ENCODE assay signal across 12 mouse cellular contexts in the genomic region with DNA sequence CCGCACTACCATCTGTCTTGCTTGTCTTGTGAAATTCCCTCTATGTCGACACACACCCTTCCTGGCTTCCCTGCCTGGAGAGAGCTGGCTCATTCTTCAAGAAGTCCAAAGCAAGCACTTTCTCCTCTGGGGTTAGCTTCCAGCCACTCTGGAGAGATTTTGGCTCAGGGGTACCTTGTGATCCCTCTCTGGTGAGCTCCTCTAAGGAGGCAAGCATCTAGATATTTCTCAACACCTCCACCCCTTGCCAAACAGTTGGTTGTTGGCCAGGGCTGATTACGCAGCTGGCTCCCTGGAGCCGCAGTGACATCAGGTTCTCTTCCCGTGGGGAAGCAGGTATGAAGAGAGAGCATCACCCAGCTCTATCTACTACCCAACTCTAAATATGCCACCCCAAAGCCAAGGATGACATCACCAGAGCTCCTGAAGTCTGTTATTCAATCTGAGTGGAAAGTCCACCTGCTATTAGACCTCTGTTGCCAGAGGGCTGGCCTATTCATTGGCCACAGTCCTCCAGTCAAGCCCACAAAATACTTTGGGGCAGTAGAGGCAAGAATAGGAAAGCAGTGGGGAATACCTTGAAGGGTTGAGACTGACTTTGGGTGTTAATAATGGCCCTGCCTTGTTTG. TPM values are rescaled to one million over a fixed set of nuclear protein-coding genes. Genes with fewer than 3 reads are reported as not detected.
DNase-seq lines count a peak whose midpoint lies in the region; ATAC-seq and TF ChIP-seq lines count a peak whose summit lies in the region.
"Had no signal": no experiment of that assay in that cellular context is flagged by ENCODE, and none has a peak within 500 bp of the region (broad histone marks: within the 10 kb centered on the region; RNA-seq: fewer than 3 reads in every experiment).

No protein-coding gene starts in this region.

- H3K27ac ChIP-seq in kidney, embryonic 16.5 days (ENCODE audit: low read length): no peak overlapping the region
- H3K27ac ChIP-seq in lung, postnatal 0 days (ENCODE audit: low read length): no peak overlapping the region
- 0 out of 2 replicates have a peak overlapping the region, but pooled peaks have one; percentile 4 for H3K27ac ChIP-seq in stomach, postnatal 0 days (replicated peaks)
- H3K27ac ChIP-seq: limb, embryonic 15.5 days had no signal

- no peaks in the 10 kb centered on the region for H3K9me3 ChIP-seq in kidney, embryonic 16.5 days (ENCODE audit: low read length)
- no peaks in the 10 kb centered on the region for H3K9me3 ChIP-seq in lung, postnatal 0 days (ENCODE audit: low read length)
- H3K9me3 ChIP-seq in stomach, postnatal 0 days (ENCODE audit: control insufficient read depth, low read length): no peaks in the 10 kb centered on the region
- H3K9me3 ChIP-seq: limb, embryonic 15.5 days had no signal

- peak; percentile 67 for DNase-seq in kidney, adult 9 months
- peak; percentile 20 to 28 for DNase-seq in gastrocnemius, postnatal 36 days
- peak; percentile 68 for DNase-seq in lung, postnatal 0 days (ENCODE audit: low spot score)
- peak; percentile 15 for DNase-seq in stomach, postnatal 0 days (ENCODE audit: low spot score)
- DNase-seq in urinary bladder, postnatal 14 days (ENCODE audit: low spot score): no peak
- no peak for DNase-seq in spleen, postnatal 10 days (ENCODE audit: low spot score in 2 of 2)
- DNase-seq: cerebellum, adult 2 months; heart, postnatal 4 days; thymus, postnatal 4 days had no signal

- H3K4me3 ChIP-seq in kidney, embryonic 16.5 days (ENCODE audit: low read length): no peak overlapping the region
- H3K4me3 ChIP-seq in lung, postnatal 0 days (ENCODE audit: low read depth, low read length): no peak overlapping the region
- H3K4me3 ChIP-seq in stomach, postnatal 0 days (ENCODE audit: low read depth, low read length): no peak overlapping the region
- H3K4me3 ChIP-seq: limb, embryonic 15.5 days had no signal

- no peak overlapping the region for H3K9ac ChIP-seq in kidney, embryonic 16.5 days (replicated peaks; ENCODE audit: low read length)
- no peak overlapping the region for H3K9ac ChIP-seq in lung, postnatal 0 days (replicated peaks; ENCODE audit: low read depth)
- no peak overlapping the region for H3K9ac ChIP-seq in stomach, postnatal 0 days (ENCODE audit: low read length)
- H3K9ac ChIP-seq: limb, embryonic 15.5 days had no signal

- intact Hi-C loops in gastrocnemius, postnatal 36 days (cut with DNase I): no loop called here

- H3K36me3 ChIP-seq in kidney, embryonic 16.5 days (ENCODE audit: insufficient read depth, low read length): no peaks in the 10 kb centered on the region
- no peaks in the 10 kb centered on the region for H3K36me3 ChIP-seq in lung, postnatal 0 days (ENCODE audit: insufficient read depth, low read length)
- no peaks in the 10 kb centered on the region for H3K36me3 ChIP-seq in stomach, postnatal 0 days (ENCODE audit: control insufficient read depth, insufficient read depth, low read length)
- H3K36me3 ChIP-seq: limb, embryonic 15.5 days had no signal

- TF ChIP-seq CTCF in lung, postnatal 0 days (IDR thresholded peaks at IDR 0.05): no peak
- no peak for TF ChIP-seq CTCF in stomach, postnatal 0 days (IDR thresholded peaks at IDR 0.05; ENCODE audit: low read depth)

- no peaks in the 10 kb centered on the region for H3K27me3 ChIP-seq in kidney, embryonic 16.5 days (ENCODE audit: insufficient read depth, low read length)
- no peaks in the 10 kb centered on the region for H3K27me3 ChIP-seq in lung, postnatal 0 days (replicated peaks; ENCODE audit: insufficient read depth, low read length)
- no peaks in the 10 kb centered on the region for H3K27me3 ChIP-seq in stomach, postnatal 0 days (ENCODE audit: control insufficient read depth, insufficient read depth, low read length)
- H3K27me3 ChIP-seq: limb, embryonic 15.5 days had no signal

- H3K4me2 ChIP-seq in kidney, embryonic 16.5 days (replicated peaks; ENCODE audit: low read depth, low read length): no peak overlapping the region
- no peak overlapping the region for H3K4me2 ChIP-seq in lung, postnatal 0 days (replicated peaks; ENCODE audit: low read depth, low read length)
- H3K4me2 ChIP-seq in stomach, postnatal 0 days (replicated peaks; ENCODE audit: low read depth): peak overlapping the region; percentile 11; the same call in 1 of the 2 replicates
- H3K4me2 ChIP-seq: limb, embryonic 15.5 days had no signal

- H3K4me1 ChIP-seq in kidney, embryonic 16.5 days (ENCODE audit: insufficient read depth, low read length): peaks cover 6% of the 10 kb centered on the region
- no peaks in the 10 kb centered on the region for H3K4me1 ChIP-seq in lung, postnatal 0 days (ENCODE audit: insufficient read depth, low read depth, low read length)
- no peaks in the 10 kb centered on the region for H3K4me1 ChIP-seq in stomach, postnatal 0 days (replicated peaks; ENCODE audit: control insufficient read depth, insufficient read depth)

- 84% methylated on average over 5 of the region's 5 CpGs for WGBS in kidney, embryonic 16.5 days
- 68% methylated on average over 5 of the region's 5 CpGs for WGBS in lung, postnatal 0 days
- WGBS in stomach, postnatal 0 days: 64% methylated on average over 5 of the region's 5 CpGs

- TF ChIP-seq EP300 in lung, postnatal 0 days (IDR thresholded peaks at IDR 0.05): 0 out of 2 replicates have a peak, but pooled peaks have one; percentile 24
- no peak for TF ChIP-seq EP300 in stomach, postnatal 0 days (optimal IDR thresholded peaks at IDR 0.05)

- ATAC-seq in kidney, embryonic 16.5 days (ENCODE audit: low FRiP score, low TSS enrichment): no peak
- ATAC-seq in lung, postnatal 0 days: peak; percentile 72
- no peak for ATAC-seq in stomach, postnatal 0 days (ENCODE audit: low FRiP score, low TSS enrichment)

RNA-seq across cellular contexts. Expression of a gene that starts 2.5 kb away (rescaled TPM):
- 0.33 and 0.61 TPM in 2 replicates for polyA plus RNA-seq in kidney, embryonic 16.5 days (2015; fragmentation: Nextera tagmentation; extraction: Ambion mirVana)
- not detected for total RNA-seq in gastrocnemius, postnatal 36 days (2021)
- 14.4 and 17.9 TPM in 2 replicates for polyA plus RNA-seq in lung, postnatal 0 days (2015; fragmentation: Nextera tagmentation; extraction: Ambion mirVana)
- polyA plus RNA-seq in stomach, postnatal 0 days (2015; fragmentation: Nextera tagmentation; extraction: Ambion mirVana): 23.4 and 25.3 TPM in 2 replicates
- total RNA-seq: heart, postnatal 4 days had no signal
- polyA plus RNA-seq: neural tube, embryonic 11.5 days had no signal

RNA-seq across cellular contexts. Expression of a gene that starts 19.6 kb away (rescaled TPM):
- 0.15 TPM in 1 of 2 replicates, not detected in the other for polyA plus RNA-seq in kidney, embryonic 16.5 days (2015; fragmentation: Nextera tagmentation; extraction: Ambion mirVana)
- 1 to 10 TPM in 1 of 2 experiments, under 1 TPM in 1; 0.92 to 1.7 TPM for total RNA-seq in gastrocnemius, postnatal 36 days (2021)
- polyA plus RNA-seq in lung, postnatal 0 days (2015; fragmentation: Nextera tagmentation; extraction: Ambion mirVana): 0.11 and 0.21 TPM in 2 replicates
- polyA plus RNA-seq in stomach, postnatal 0 days (2015; fragmentation: Nextera tagmentation; extraction: Ambion mirVana): 0.11 and 0.12 TPM in 2 replicates
- total RNA-seq: heart, postnatal 4 days had no signal
- polyA plus RNA-seq: neural tube, embryonic 11.5 days had no signal

Comparison
In these comparisons a context has a peak if more than half of its experiments do, and no peak if none do; other contexts are left out.
1. DNase-seq: peak in kidney, adult 9 months (single experiment), gastrocnemius, postnatal 36 days (2 of 2), lung, postnatal 0 days (single experiment) and stomach, postnatal 0 days (single experiment); none in urinary bladder, postnatal 14 days (single experiment) and spleen, postnatal 10 days (0 of 2).